In genomic region chr11:95130668-95131252, GRCm38 (mm10) we compare ENCODE assay signal across 33 mouse cellular contexts. TPM values are rescaled to one million over a fixed set of nuclear protein-coding genes. Genes with fewer than 3 reads are reported as not detected.
DNase-seq lines count a peak whose midpoint lies in the region; ATAC-seq and TF ChIP-seq lines count a peak whose summit lies in the region.
"Had no signal": no experiment of that assay in that cellular context is flagged by ENCODE, and none has a peak within 500 bp of the region (broad histone marks: within the 10 kb centered on the region; RNA-seq: fewer than 3 reads in every experiment).

No protein-coding gene starts in this region.

- intact Hi-C loops in heart, postnatal 14 days (cut with DNase I) = no loop called here

- no peak overlapping the region for H3K4me3 ChIP-seq in heart, embryonic 12.5 days
- no peak overlapping the region for H3K4me3 ChIP-seq in lung, embryonic 16.5 days (ENCODE audit: low read length)
- H3K4me3 ChIP-seq in intestine, embryonic 16.5 days (ENCODE audit: low read length) = no peak overlapping the region
- H3K4me3 ChIP-seq in stomach, postnatal 0 days (ENCODE audit: low read depth, low read length) = no peak overlapping the region
- no peak overlapping the region for H3K4me3 ChIP-seq in forebrain, postnatal 0 days (ENCODE audit: low read depth, low read length)
- no peak overlapping the region for H3K4me3 ChIP-seq in neural tube, embryonic 15.5 days (replicated peaks)
- H3K4me3 ChIP-seq: erythroblast, embryonic 14.5 days; heart, embryonic 15.5 days; hindbrain, embryonic 12.5 days; layer of hippocampus, adult 2 months; limb, embryonic 15.5 days; liver, embryonic 13.5 days; midbrain, embryonic 10.5 days; midbrain, embryonic 15.5 days had no signal

- H3K9ac ChIP-seq in heart, embryonic 12.5 days = no peak overlapping the region
- H3K9ac ChIP-seq in lung, embryonic 16.5 days (ENCODE audit: low read length) = no peak overlapping the region
- H3K9ac ChIP-seq in intestine, embryonic 16.5 days (ENCODE audit: low read depth, low read length) = no peak overlapping the region
- H3K9ac ChIP-seq in stomach, postnatal 0 days (ENCODE audit: low read length) = no peak overlapping the region
- H3K9ac ChIP-seq in forebrain, postnatal 0 days = no peak overlapping the region
- no peak overlapping the region for H3K9ac ChIP-seq in neural tube, embryonic 15.5 days (replicated peaks)
- H3K9ac ChIP-seq: heart, embryonic 15.5 days; hindbrain, embryonic 12.5 days; limb, embryonic 15.5 days; liver, embryonic 13.5 days; midbrain, embryonic 15.5 days had no signal

- no peak for DNase-seq in heart, postnatal 14 days
- no peak for DNase-seq in lung, adult 18-20 months
- DNase-seq in stomach, postnatal 0 days (ENCODE audit: low spot score) = peak; percentile 70
- DNase-seq in forebrain, postnatal 0 days = no peak
- DNase-seq: adrenal gland, postnatal 14 days; cerebellum, adult 18-20 months; cerebellum, postnatal 10 days; gastrocnemius, postnatal 10 days; heart, postnatal 36 days; kidney, adult 8-10 months; kidney, postnatal 25 days; liver, embryonic 13.5 days; lung, postnatal 10 days; right cerebral cortex, postnatal 25 days; thymus, postnatal 4 days had no signal

- 0 out of 2 replicates have a peak, but pooled peaks have one; percentile 27 for ATAC-seq in heart, embryonic 12.5 days (ENCODE audit: insufficient number of reproducible peaks, low FRiP score)
- peak; percentile 72 for ATAC-seq in lung, embryonic 16.5 days (ENCODE audit: low read depth)
- ATAC-seq in intestine, embryonic 16.5 days = peak; percentile 87
- peak; percentile 76 for ATAC-seq in stomach, postnatal 0 days (ENCODE audit: low FRiP score, low TSS enrichment)
- no peak for ATAC-seq in forebrain, postnatal 0 days
- no peak for ATAC-seq in neural tube, embryonic 15.5 days (ENCODE audit: low FRiP score)
- ATAC-seq: forebrain, embryonic 16.5 days; midbrain, embryonic 15.5 days had no signal

- peaks cover 9% of the 10 kb centered on the region for H3K4me1 ChIP-seq in heart, embryonic 12.5 days (replicated peaks)
- peaks cover 10% of the 10 kb centered on the region for H3K4me1 ChIP-seq in lung, embryonic 16.5 days (replicated peaks; ENCODE audit: control insufficient read depth, insufficient read depth, low read length)
- H3K4me1 ChIP-seq in intestine, embryonic 16.5 days (ENCODE audit: control insufficient read depth, insufficient read depth, low read length) = peaks cover 10% of the 10 kb centered on the region
- 0 out of 2 replicates have a peak, but pooled peaks cover 5% of the 10 kb centered on the region for H3K4me1 ChIP-seq in stomach, postnatal 0 days (replicated peaks; ENCODE audit: control insufficient read depth, insufficient read depth)
- H3K4me1 ChIP-seq in forebrain, postnatal 0 days (ENCODE audit: insufficient read depth) = no peaks in the 10 kb centered on the region
- peaks cover 12% of the 10 kb centered on the region for H3K4me1 ChIP-seq in neural tube, embryonic 15.5 days

- no peak overlapping the region for H3K4me2 ChIP-seq in heart, embryonic 12.5 days
- H3K4me2 ChIP-seq in lung, embryonic 16.5 days (ENCODE audit: low read depth, low read length) = no peak overlapping the region
- H3K4me2 ChIP-seq in intestine, embryonic 16.5 days (ENCODE audit: low read depth, low read length) = no peak overlapping the region
- no peak overlapping the region for H3K4me2 ChIP-seq in stomach, postnatal 0 days (replicated peaks; ENCODE audit: low read depth)
- H3K4me2 ChIP-seq in forebrain, postnatal 0 days (ENCODE audit: low read depth) = no peak overlapping the region
- no peak overlapping the region for H3K4me2 ChIP-seq in neural tube, embryonic 15.5 days
- H3K4me2 ChIP-seq: heart, embryonic 15.5 days; hindbrain, embryonic 12.5 days; limb, embryonic 15.5 days; liver, embryonic 13.5 days; midbrain, embryonic 15.5 days had no signal

- H3K9me3 ChIP-seq in heart, embryonic 12.5 days (replicated peaks) = no peaks in the 10 kb centered on the region
- H3K9me3 ChIP-seq in lung, embryonic 16.5 days (ENCODE audit: control insufficient read depth, low read length) = no peaks in the 10 kb centered on the region
- H3K9me3 ChIP-seq in intestine, embryonic 16.5 days (ENCODE audit: control insufficient read depth, low read length) = no peaks in the 10 kb centered on the region
- no peaks in the 10 kb centered on the region for H3K9me3 ChIP-seq in stomach, postnatal 0 days (ENCODE audit: control insufficient read depth, low read length)
- no peaks in the 10 kb centered on the region for H3K9me3 ChIP-seq in forebrain, postnatal 0 days (ENCODE audit: low read length)
- H3K9me3 ChIP-seq in neural tube, embryonic 15.5 days (replicated peaks) = no peaks in the 10 kb centered on the region
- H3K9me3 ChIP-seq: heart, embryonic 15.5 days; hindbrain, embryonic 12.5 days; limb, embryonic 15.5 days; liver, embryonic 13.5 days; midbrain, embryonic 10.5 days; midbrain, embryonic 15.5 days had no signal

- no peak for TF ChIP-seq EP300 in stomach, postnatal 0 days (optimal IDR thresholded peaks at IDR 0.05)

- WGBS in heart, embryonic 12.5 days = 68% methylated on average over 17 of the region's 17 CpGs
- 52% methylated on average over 17 of the region's 17 CpGs for WGBS in lung, embryonic 16.5 days
- 56% methylated on average over 17 of the region's 17 CpGs for WGBS in intestine, embryonic 16.5 days
- WGBS in stomach, postnatal 0 days = 51% methylated on average over 17 of the region's 17 CpGs
- WGBS in forebrain, postnatal 0 days = 79% methylated on average over 17 of the region's 17 CpGs
- WGBS in neural tube, embryonic 15.5 days = 78% methylated on average over 17 of the region's 17 CpGs

- H3K27me3 ChIP-seq in heart, embryonic 12.5 days (replicated peaks) = peaks cover 80% of the 10 kb centered on the region
- H3K27me3 ChIP-seq in lung, embryonic 16.5 days (ENCODE audit: control insufficient read depth, insufficient read depth, low read depth, low read length) = no peaks in the 10 kb centered on the region; the same call in 1 of the 2 replicates
- no peaks in the 10 kb centered on the region; the same call in 1 of the 2 replicates for H3K27me3 ChIP-seq in intestine, embryonic 16.5 days (replicated peaks; ENCODE audit: control insufficient read depth, insufficient read depth, low read length)
- H3K27me3 ChIP-seq in stomach, postnatal 0 days (ENCODE audit: control insufficient read depth, insufficient read depth, low read length) = no peaks in the 10 kb centered on the region
- H3K27me3 ChIP-seq in forebrain, postnatal 0 days (ENCODE audit: insufficient read depth, low read length) = no peaks in the 10 kb centered on the region; the same call in 1 of the 2 replicates
- peaks cover 39% of the 10 kb centered on the region for H3K27me3 ChIP-seq in neural tube, embryonic 15.5 days (replicated peaks)

- H3K36me3 ChIP-seq in heart, embryonic 12.5 days = no peaks in the 10 kb centered on the region
- H3K36me3 ChIP-seq in lung, embryonic 16.5 days (ENCODE audit: control insufficient read depth, insufficient read depth, low read length) = no peaks in the 10 kb centered on the region
- no peaks in the 10 kb centered on the region for H3K36me3 ChIP-seq in intestine, embryonic 16.5 days (ENCODE audit: control insufficient read depth, insufficient read depth, low read length)
- no peaks in the 10 kb centered on the region for H3K36me3 ChIP-seq in stomach, postnatal 0 days (ENCODE audit: control insufficient read depth, insufficient read depth, low read length)
- H3K36me3 ChIP-seq in forebrain, postnatal 0 days (ENCODE audit: insufficient read depth) = no peaks in the 10 kb centered on the region
- no peaks in the 10 kb centered on the region for H3K36me3 ChIP-seq in neural tube, embryonic 15.5 days
- H3K36me3 ChIP-seq: heart, embryonic 15.5 days; hindbrain, embryonic 12.5 days; limb, embryonic 15.5 days; liver, embryonic 13.5 days; midbrain, embryonic 10.5 days; midbrain, embryonic 15.5 days had no signal

- no peak overlapping the region for H3K27ac ChIP-seq in heart, embryonic 12.5 days (ENCODE audit: poor library complexity, severe bottlenecking)
- H3K27ac ChIP-seq in lung, embryonic 16.5 days (ENCODE audit: low read length) = peak overlapping the region; percentile 12; the same call in 1 of the 2 replicates
- no peak overlapping the region for H3K27ac ChIP-seq in intestine, embryonic 16.5 days (ENCODE audit: low read length)
- H3K27ac ChIP-seq in stomach, postnatal 0 days (replicated peaks) = no peak overlapping the region
- no peak overlapping the region for H3K27ac ChIP-seq in forebrain, postnatal 0 days (ENCODE audit: low read depth, low read length)
- H3K27ac ChIP-seq in neural tube, embryonic 15.5 days (replicated peaks) = no peak overlapping the region
- H3K27ac ChIP-seq: heart, embryonic 15.5 days; hindbrain, embryonic 12.5 days; layer of hippocampus, adult 2 months; limb, embryonic 15.5 days; liver, embryonic 13.5 days; midbrain, embryonic 10.5 days; midbrain, embryonic 15.5 days had no signal

- no peak for TF ChIP-seq CTCF in stomach, postnatal 0 days (IDR thresholded peaks at IDR 0.05; ENCODE audit: low read depth)
- TF ChIP-seq CTCF in forebrain, postnatal 0 days (IDR thresholded peaks at IDR 0.05; ENCODE audit: low read depth) = no peak

RNA-seq across cellular contexts. Expression of gene Dlx3, which starts 10.8 kb away (rescaled TPM):
- 0.12 and 0.41 TPM in 2 replicates for polyA plus RNA-seq in heart, embryonic 12.5 days (2016; fragmentation: Nextera tagmentation; extraction: Ambion mirVana)
- total RNA-seq in heart, postnatal 14 days (2021) = not detected
- polyA plus RNA-seq in lung, embryonic 16.5 days (2015; fragmentation: Nextera tagmentation; extraction: Ambion mirVana) = 0.31 and 0.77 TPM in 2 replicates
- polyA plus RNA-seq in intestine, embryonic 16.5 days (2015; fragmentation: Nextera tagmentation; extraction: Ambion mirVana) = 0.64 and 0.71 TPM in 2 replicates
- 8.0 and 8.5 TPM in 2 replicates for polyA plus RNA-seq in stomach, postnatal 0 days (2015; fragmentation: Nextera tagmentation; extraction: Ambion mirVana)
- total RNA-seq in forebrain, postnatal 0 days (2014; rRNA removed) = 0.14 TPM in 1 of 2 replicates, not detected in the other
- polyA plus RNA-seq in forebrain, postnatal 0 days (2015; fragmentation: Nextera tagmentation; extraction: Ambion mirVana) = not detected in 2 replicates
- 0.28 and 0.50 TPM in 2 replicates for polyA plus RNA-seq in neural tube, embryonic 15.5 days (2015; fragmentation: Nextera tagmentation; extraction: Ambion mirVana)
- total RNA-seq: adrenal gland, postnatal 14 days; common myeloid progenitor, adult 5-6 weeks; granulocyte monocyte progenitor cell, adult 5-6 weeks; heart, postnatal 36 days; layer of hippocampus, adult 2 months; layer of hippocampus, postnatal 25 days; left cerebral cortex, postnatal 36 days; megakaryocyte progenitor cell, adult 5-6 weeks; neutrophil, adult 5-6 weeks had no signal
- polyA plus RNA-seq: erythroblast, embryonic 14.5 days had no signal

RNA-seq across cellular contexts. Expression of gene Dlx4, which starts 15.3 kb away (rescaled TPM):
- 0.14 TPM in 1 of 2 replicates, not detected in the other for polyA plus RNA-seq in heart, embryonic 12.5 days (2016; fragmentation: Nextera tagmentation; extraction: Ambion mirVana)
- under 1 TPM in 1 of 2 experiments, not detected in 1; 0.17 TPM for total RNA-seq in heart, postnatal 14 days (2021)
- polyA plus RNA-seq in lung, embryonic 16.5 days (2015; fragmentation: Nextera tagmentation; extraction: Ambion mirVana) = 1.0 and 1.3 TPM in 2 replicates
- polyA plus RNA-seq in intestine, embryonic 16.5 days (2015; fragmentation: Nextera tagmentation; extraction: Ambion mirVana) = 0.11 and 0.12 TPM in 2 replicates
- 1.6 and 1.7 TPM in 2 replicates for polyA plus RNA-seq in stomach, postnatal 0 days (2015; fragmentation: Nextera tagmentation; extraction: Ambion mirVana)
- total RNA-seq in forebrain, postnatal 0 days (2014; rRNA removed) = 0.15 TPM in 1 of 2 replicates, not detected in the other
- 0.49 and 0.82 TPM in 2 replicates for polyA plus RNA-seq in forebrain, postnatal 0 days (2015; fragmentation: Nextera tagmentation; extraction: Ambion mirVana)
- not detected in 2 replicates for polyA plus RNA-seq in neural tube, embryonic 15.5 days (2015; fragmentation: Nextera tagmentation; extraction: Ambion mirVana)
- total RNA-seq: adrenal gland, postnatal 14 days; common myeloid progenitor, adult 5-6 weeks; granulocyte monocyte progenitor cell, adult 5-6 weeks; heart, postnatal 36 days; layer of hippocampus, adult 2 months; layer of hippocampus, postnatal 25 days; left cerebral cortex, postnatal 36 days; megakaryocyte progenitor cell, adult 5-6 weeks; neutrophil, adult 5-6 weeks had no signal
- polyA plus RNA-seq: erythroblast, embryonic 14.5 days; forebrain, embryonic 16.5 days; midbrain, embryonic 15.5 days had no signal

RNA-seq across cellular contexts. Expression of gene Itga3, which starts 54.2 kb away (rescaled TPM):
- polyA plus RNA-seq in heart, embryonic 12.5 days (2016; fragmentation: Nextera tagmentation; extraction: Ambion mirVana) = 11.8 and 12.1 TPM in 2 replicates
- total RNA-seq in heart, postnatal 14 days (2021) = 10 to 100 TPM; 13.5 to 15.6 TPM
- 23.3 and 25.8 TPM in 2 replicates for polyA plus RNA-seq in lung, embryonic 16.5 days (2015; fragmentation: Nextera tagmentation; extraction: Ambion mirVana)
- polyA plus RNA-seq in intestine, embryonic 16.5 days (2015; fragmentation: Nextera tagmentation; extraction: Ambion mirVana) = 35.7 and 39.9 TPM in 2 replicates
- 15.6 and 17.0 TPM in 2 replicates for polyA plus RNA-seq in stomach, postnatal 0 days (2015; fragmentation: Nextera tagmentation; extraction: Ambion mirVana)
- total RNA-seq in forebrain, postnatal 0 days (2014; rRNA removed) = 12.3 and 23.5 TPM in 2 replicates
- polyA plus RNA-seq in forebrain, postnatal 0 days (2015; fragmentation: Nextera tagmentation; extraction: Ambion mirVana) = 5.2 and 7.4 TPM in 2 replicates
- polyA plus RNA-seq in neural tube, embryonic 15.5 days (2015; fragmentation: Nextera tagmentation; extraction: Ambion mirVana) = 17.7 and 20.3 TPM in 2 replicates
- total RNA-seq: granulocyte monocyte progenitor cell, adult 5-6 weeks; megakaryocyte progenitor cell, adult 5-6 weeks had no signal

Comparison
In these comparisons a context has a peak if more than half of its experiments do, and no peak if none do; other contexts are left out.
1. ATAC-seq: peak in heart, embryonic 12.5 days (single experiment), lung, embryonic 16.5 days (single experiment), intestine, embryonic 16.5 days (single experiment) and stomach, postnatal 0 days (single experiment); none in forebrain, postnatal 0 days (single experiment) and neural tube, embryonic 15.5 days (single experiment).